Mouse (Mus musculus): Measurements from ENCODE around the gene Arhgap42.

The Arhgap42 gene

GRCm38 (mm10) chr9:9210464-9210863 lies 28.4 kb downstream of the Arhgap42 start:
- DNase-seq (ENCODE audit: low spot score): no peak

GRCm38 (mm10) chr9:9208205-9208604 lies 30.7 kb downstream of the Arhgap42 start:
- no peak for DNase-seq (ENCODE audit: low spot score)

- no peak for DNase-seq (ENCODE audit: low spot score)
Measured at GRCm38 (mm10) chr9:9207251-9207650, 31.6 kb downstream of the Arhgap42 start.

- peak; percentile 28 for DNase-seq (ENCODE audit: low spot score)
Measured at GRCm38 (mm10) chr9:9200827-9201388, 38.0 kb downstream of the Arhgap42 start.

- no peak for DNase-seq (ENCODE audit: low spot score)
Measured at GRCm38 (mm10) chr9:9199170-9199841, 39.6 kb downstream of the Arhgap42 start.

- no peak for DNase-seq (ENCODE audit: low spot score)
Measured at GRCm38 (mm10) chr9:9198645-9199044, 40.3 kb downstream of the Arhgap42 start.

GRCm38 (mm10) chr9:9196046-9196445 lies 42.9 kb downstream of the Arhgap42 start:
- no peak for DNase-seq (ENCODE audit: low spot score)

GRCm38 (mm10) chr9:9194496-9194895 lies 44.4 kb downstream of the Arhgap42 start:
- no peak for DNase-seq (ENCODE audit: low spot score)

- DNase-seq (ENCODE audit: low spot score): no peak
Measured at GRCm38 (mm10) chr9:9192716-9193115, 46.2 kb downstream of the Arhgap42 start.

- no peak for DNase-seq (ENCODE audit: low spot score)
Measured at GRCm38 (mm10) chr9:9190835-9191234, 48.1 kb downstream of the Arhgap42 start.

- peak; percentile 27 for DNase-seq (ENCODE audit: low spot score)
Measured at GRCm38 (mm10) chr9:9188167-9188566, 50.7 kb downstream of the Arhgap42 start.

- no peak for DNase-seq (ENCODE audit: low spot score)
Measured at GRCm38 (mm10) chr9:9177745-9178144, 61.2 kb downstream of the Arhgap42 start.

GRCm38 (mm10) chr9:9174924-9175323 lies 64.0 kb downstream of the Arhgap42 start:
- DNase-seq (ENCODE audit: low spot score): no peak

GRCm38 (mm10) chr9:9174206-9174605 lies 64.7 kb downstream of the Arhgap42 start:
- no peak for DNase-seq (ENCODE audit: low spot score)

GRCm38 (mm10) chr9:9173091-9173490 lies 65.8 kb downstream of the Arhgap42 start:
- DNase-seq (ENCODE audit: low spot score): no peak

GRCm38 (mm10) chr9:9171146-9171816 lies 67.6 kb downstream of the Arhgap42 start:
- peak; percentile 17 for DNase-seq (ENCODE audit: low spot score)

- DNase-seq (ENCODE audit: low spot score): no peak
Measured at GRCm38 (mm10) chr9:9165641-9166063, 73.2 kb downstream of the Arhgap42 start.

GRCm38 (mm10) chr9:9160736-9161135 lies 78.2 kb downstream of the Arhgap42 start:
- DNase-seq (ENCODE audit: low spot score): no peak

GRCm38 (mm10) chr9:9158241-9158640 lies 80.7 kb downstream of the Arhgap42 start:
- no peak for DNase-seq (ENCODE audit: low spot score)

- no peak for DNase-seq (ENCODE audit: low spot score)
Measured at GRCm38 (mm10) chr9:9157425-9157824, 81.5 kb downstream of the Arhgap42 start.

GRCm38 (mm10) chr9:9154636-9155035 lies 84.3 kb downstream of the Arhgap42 start:
- no peak for DNase-seq (ENCODE audit: low spot score)

GRCm38 (mm10) chr9:9144301-9145121 lies 94.4 kb downstream of the Arhgap42 start:
- DNase-seq (ENCODE audit: low spot score): no peak

Measured in urinary bladder, postnatal 14 days (tissue).